Mouse (Mus musculus) embryonic facial prominence, embryonic 10.5 days (tissue): ENCODE measurements around the gene Clasp1. TPM values are rescaled to one million over a fixed set of nuclear protein-coding genes. Genes with fewer than 3 reads are reported as not detected.
A peak's percentile ranks its signal among the peaks of the same experiment; 100 is the strongest.

Experiments used
- DNase-seq: peaks from one replicate; pipeline ENCODE4 v3.0.0-alpha.2; 2017; ENCODE audit warnings: low spot score
- H3K27ac ChIP-seq: fragments of 300-500 bp; sonication (generic); replicated peaks from 2 replicates; pipeline ENCODE4 v1.5.1; 2016; ENCODE audit warnings: mild to moderate bottlenecking
- H3K27me3 ChIP-seq: fragments of 300-500 bp; sonication (generic); replicated peaks from 2 replicates; pipeline ENCODE4 v1.6.1; 2016; ENCODE audit warnings: low read depth, mild to moderate bottlenecking; ENCODE audit not compliant: poor library complexity, severe bottlenecking
- H3K36me3 ChIP-seq: fragments of 300-500 bp; sonication (generic); replicated peaks from 2 replicates; pipeline ENCODE4 v1.6.1; 2016; ENCODE audit warnings: mild to moderate bottlenecking, moderate library complexity
- H3K4me1 ChIP-seq: fragments of 300-500 bp; sonication (generic); 2 replicates; pipeline ENCODE4 v1.6.1; 2016
- H3K4me3 ChIP-seq: fragments of 300-500 bp; sonication (generic); 2 replicates; pipeline ENCODE4 v1.5.1; 2016; ENCODE audit warnings: mild to moderate bottlenecking, moderate library complexity
- H3K9me3 ChIP-seq: fragments of 300-500 bp; sonication (generic); 2 replicates; pipeline ENCODE4 v1.6.1; 2016; ENCODE audit warnings: mild to moderate bottlenecking
- WGBS: fragments of 180-500 bp; shearing (Covaris S2); methylation state at CpG from one replicate; pipeline ENCODE4 v1.1.7; 2016; 5-methylcytosine and 5-hydroxymethylcytosine counted together
- polyA plus RNA-seq: library from polyadenylated mRNA; unstranded; fragments of >200 nt; fragmentation: Nextera tagmentation; extraction: Ambion mirVana; gene quantifications from 2 replicates; pipeline ENCODE4 v1.2.1, GENCODE M21; 2016

The Clasp1 gene
- polyA plus RNA-seq, 1 experiment from 2014 or later = 94.7 TPM

- WGBS = 93% methylated on average over 5 of the region's 5 CpGs
- no peak overlapping the region for H3K27ac ChIP-seq
- no peak overlapping the region for H3K4me3 ChIP-seq
- DNase-seq = no peak
- H3K36me3 ChIP-seq = peaks cover 54% of the 10 kb centered on the region
- no peaks in the 10 kb centered on the region for H3K27me3 ChIP-seq
- no peaks in the 10 kb centered on the region; the same call in 1 of the 2 replicates for H3K9me3 ChIP-seq
- peaks cover 30% of the 10 kb centered on the region for H3K4me1 ChIP-seq
Measured at GRCm38 (mm10) chr1:118460716-118461115, 71.9 kb downstream of the Clasp1 start.

DNA sequence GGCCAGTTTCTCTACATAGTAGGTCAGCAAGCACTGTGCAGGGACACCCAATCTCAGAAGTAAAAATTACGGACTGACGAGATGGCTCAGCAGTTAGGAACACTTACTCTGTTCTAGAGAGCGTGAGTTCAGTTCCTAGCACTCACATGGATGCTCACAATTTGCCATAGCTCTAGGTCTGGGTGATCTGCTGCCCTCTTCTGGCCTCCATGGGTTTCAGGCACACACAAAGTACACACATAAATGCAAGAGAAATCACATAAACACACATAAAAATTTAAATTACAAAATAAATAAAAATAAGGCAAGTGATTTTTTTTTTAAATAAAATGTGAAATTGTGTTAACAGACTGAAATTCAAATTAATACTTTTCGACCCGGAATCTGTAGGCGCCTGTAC, 77.2 kb downstream of the Clasp1 start:
- Histone ChIP-seq H3K4me3 (no peak overlapping the region), H3K4me1 (no peaks in the 10 kb centered on the region), H3K36me3 (peaks cover 99% of the 10 kb centered on the region), H3K27ac (no peak overlapping the region), H3K27me3 (no peaks in the 10 kb centered on the region), H3K9me3 (no peaks in the 10 kb centered on the region; the same call in 1 of the 2 replicates)
- WGBS = 95% methylated on average over 6 of the region's 6 CpGs
- no peak for DNase-seq

- Histone ChIP-seq H3K27me3 (no peaks in the 10 kb centered on the region), H3K9me3 (no peaks in the 10 kb centered on the region), H3K27ac (no peak overlapping the region), H3K36me3 (peaks cover 86% of the 10 kb centered on the region), H3K4me1 (no peaks in the 10 kb centered on the region), H3K4me3 (no peak overlapping the region)
- no peak for DNase-seq
- WGBS = 85% methylated on average over 8 of the region's 8 CpGs
Measured at GRCm38 (mm10) chr1:118472386-118472785, 83.5 kb downstream of the Clasp1 start.

GRCm38 (mm10) chr1:118476919-118477318, 88.1 kb downstream of the Clasp1 start:
- no peak overlapping the region for H3K27ac ChIP-seq
- H3K9me3 ChIP-seq = no peaks in the 10 kb centered on the region
- WGBS = 64% methylated on average over 4 of the region's 4 CpGs
- peaks cover 57% of the 10 kb centered on the region for H3K36me3 ChIP-seq
- H3K4me3 ChIP-seq = no peak overlapping the region
- H3K27me3 ChIP-seq = no peaks in the 10 kb centered on the region
- peak; percentile 28 for DNase-seq
- 0 out of 2 replicates have a peak, but pooled peaks cover 6% of the 10 kb centered on the region for H3K4me1 ChIP-seq

DNA sequence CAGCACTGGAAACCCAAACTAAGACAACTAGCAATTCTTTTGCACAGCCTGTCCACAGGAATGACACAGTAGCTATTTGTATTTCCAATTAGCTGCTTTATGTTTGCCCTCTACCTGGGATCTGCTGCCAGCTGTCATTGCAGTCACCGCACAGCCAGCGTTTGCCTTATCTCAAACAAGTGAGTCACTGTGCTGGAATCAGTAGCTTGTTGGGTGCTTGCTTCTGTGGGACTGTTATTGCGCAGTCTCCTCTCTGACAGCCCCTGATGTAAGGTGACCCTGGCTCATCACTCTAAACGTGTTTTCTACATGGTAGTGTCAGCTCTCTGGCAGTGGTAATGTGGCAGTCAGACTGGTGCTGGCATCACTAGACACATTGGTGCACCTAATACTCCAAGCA, 90.4 kb downstream of the Clasp1 start:
- Histone ChIP-seq H3K36me3 (peaks cover 47% of the 10 kb centered on the region), H3K9me3 (no peaks in the 10 kb centered on the region), H3K27me3 (no peaks in the 10 kb centered on the region), H3K27ac (no peak overlapping the region), H3K4me3 (no peak overlapping the region), H3K4me1 (peaks cover 13% of the 10 kb centered on the region; the same call in 1 of the 2 replicates)
- no peak for DNase-seq
- 89% methylated on average over 4 of the region's 4 CpGs for WGBS

GRCm38 (mm10) chr1:118480484-118481364, 91.9 kb downstream of the Clasp1 start:
- WGBS = 80% methylated on average over 8 of the region's 8 CpGs
- Histone ChIP-seq H3K4me1 (peaks cover 13% of the 10 kb centered on the region; the same call in 1 of the 2 replicates), H3K9me3 (no peaks in the 10 kb centered on the region), H3K27me3 (no peaks in the 10 kb centered on the region), H3K36me3 (peaks cover 36% of the 10 kb centered on the region), H3K4me3 (no peak overlapping the region), H3K27ac (no peak overlapping the region)
- DNase-seq = no peak

DNA sequence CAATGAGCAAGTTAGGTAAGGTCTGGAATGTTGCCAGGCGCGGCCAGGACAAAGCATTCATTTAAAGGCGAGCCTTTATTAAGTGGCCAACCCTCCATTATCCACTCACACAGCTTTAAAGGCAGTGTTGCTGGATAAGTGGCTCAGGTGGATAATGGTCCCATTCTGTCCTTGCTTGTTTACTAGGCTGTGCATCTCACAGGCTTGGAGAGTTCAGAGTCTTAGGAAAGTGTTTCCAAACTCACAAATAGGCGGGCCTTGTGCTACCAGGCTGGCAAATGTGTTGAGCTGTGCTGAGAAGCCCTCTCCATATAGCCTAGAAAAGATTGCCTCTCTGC, 92.5 kb downstream of the Clasp1 start:
- peaks cover 13% of the 10 kb centered on the region; the same call in 1 of the 2 replicates for H3K4me1 ChIP-seq
- no peak overlapping the region for H3K27ac ChIP-seq
- no peaks in the 10 kb centered on the region for H3K27me3 ChIP-seq
- H3K4me3 ChIP-seq = no peak overlapping the region
- peaks cover 33% of the 10 kb centered on the region for H3K36me3 ChIP-seq
- no peaks in the 10 kb centered on the region for H3K9me3 ChIP-seq
- no peak for DNase-seq
- 57% methylated on average over 4 of the region's 4 CpGs for WGBS

DNA sequence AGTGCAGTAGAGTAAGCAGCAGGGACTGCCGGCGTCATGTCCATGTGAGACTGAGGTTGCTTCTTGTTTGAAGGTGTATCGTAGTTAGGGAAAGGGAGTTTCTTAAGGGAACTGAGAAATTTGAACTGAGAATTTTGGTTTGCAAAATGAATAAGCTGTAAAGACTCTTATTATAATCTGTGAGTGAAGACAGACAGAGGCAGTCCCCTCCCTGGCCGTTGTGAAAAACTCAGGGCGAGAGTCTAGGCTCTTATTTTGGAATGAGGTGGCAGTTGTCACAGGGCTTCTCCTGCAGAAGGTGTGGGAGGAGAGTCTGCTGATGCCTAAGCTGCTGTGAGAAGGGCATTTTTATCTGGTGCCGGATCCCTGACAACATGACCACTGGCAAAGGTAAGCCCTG, 92.8 kb downstream of the Clasp1 start:
- Histone ChIP-seq H3K27ac (no peak overlapping the region), H3K4me3 (no peak overlapping the region), H3K27me3 (no peaks in the 10 kb centered on the region), H3K9me3 (no peaks in the 10 kb centered on the region), H3K4me1 (peaks cover 13% of the 10 kb centered on the region; the same call in 1 of the 2 replicates), H3K36me3 (peaks cover 29% of the 10 kb centered on the region)
- DNase-seq = no peak
- WGBS = 78% methylated on average over 6 of the region's 6 CpGs

GRCm38 (mm10) chr1:118482285-118483019, 93.6 kb downstream of the Clasp1 start:
- Histone ChIP-seq H3K27ac (no peak overlapping the region), H3K4me1 (peaks cover 13% of the 10 kb centered on the region; the same call in 1 of the 2 replicates), H3K9me3 (no peaks in the 10 kb centered on the region), H3K27me3 (no peaks in the 10 kb centered on the region), H3K4me3 (no peak overlapping the region), H3K36me3 (peaks cover 27% of the 10 kb centered on the region)
- no peak for DNase-seq
- 73% methylated on average over 8 of the region's 8 CpGs for WGBS

GRCm38 (mm10) chr1:118483504-118484096, 94.7 kb downstream of the Clasp1 start:
- Histone ChIP-seq H3K27me3 (no peaks in the 10 kb centered on the region), H3K9me3 (no peaks in the 10 kb centered on the region), H3K4me1 (peaks cover 13% of the 10 kb centered on the region; the same call in 1 of the 2 replicates), H3K4me3 (no peak overlapping the region), H3K36me3 (peaks cover 24% of the 10 kb centered on the region), H3K27ac (no peak overlapping the region)
- DNase-seq = no peak
- WGBS = 82% methylated on average over 6 of the region's 6 CpGs

DNA sequence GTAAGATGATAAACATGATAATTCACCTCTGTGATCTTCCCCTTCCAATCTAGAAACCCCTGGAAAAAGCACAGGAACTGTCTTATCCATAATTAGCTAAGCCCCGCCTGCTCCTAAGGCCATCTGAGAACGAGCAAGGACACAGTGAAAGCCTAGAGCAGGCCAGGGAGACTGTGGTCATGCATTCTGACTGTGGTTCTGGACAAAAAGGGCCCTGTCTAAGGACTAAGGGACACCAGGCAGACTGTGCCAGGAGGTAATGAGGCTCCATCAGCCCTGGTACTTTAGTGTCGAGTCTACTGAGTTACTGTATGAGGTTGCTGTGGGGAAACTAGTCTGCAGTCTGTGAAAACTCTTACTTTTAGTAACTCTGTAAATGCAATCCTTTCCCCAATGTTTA, 96.7 kb downstream of the Clasp1 start:
- no peak overlapping the region for H3K4me3 ChIP-seq
- no peaks in the 10 kb centered on the region for H3K9me3 ChIP-seq
- peaks cover 19% of the 10 kb centered on the region for H3K36me3 ChIP-seq
- no peak overlapping the region for H3K27ac ChIP-seq
- DNase-seq = no peak
- 57% methylated on average over 3 of the region's 3 CpGs for WGBS
- peaks cover 13% of the 10 kb centered on the region; the same call in 1 of the 2 replicates for H3K4me1 ChIP-seq
- no peaks in the 10 kb centered on the region for H3K27me3 ChIP-seq

DNA sequence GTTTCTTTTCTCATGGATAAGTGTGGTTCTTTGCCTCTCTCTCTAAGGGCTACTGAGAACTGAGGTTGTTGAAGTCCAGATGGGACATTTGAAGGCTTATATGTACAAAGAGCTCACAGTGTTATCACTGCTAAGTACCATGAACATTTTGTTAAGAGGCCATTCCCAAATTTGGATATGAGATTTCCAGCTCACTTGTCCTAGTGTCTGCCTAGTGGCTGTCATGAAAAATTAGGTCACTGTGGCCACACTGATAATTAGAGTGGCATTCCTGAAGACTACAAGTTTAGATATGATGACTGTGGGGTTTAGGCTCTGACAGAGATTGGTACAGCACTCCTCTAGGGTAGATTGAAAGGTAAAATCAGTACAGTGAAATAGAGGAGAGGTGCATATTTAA, 97.2 kb downstream of the Clasp1 start:
- no peak overlapping the region for H3K4me3 ChIP-seq
- H3K27ac ChIP-seq = no peak overlapping the region
- DNase-seq = no peak
- H3K9me3 ChIP-seq = no peaks in the 10 kb centered on the region
- H3K36me3 ChIP-seq = peaks cover 19% of the 10 kb centered on the region
- H3K4me1 ChIP-seq = peaks cover 13% of the 10 kb centered on the region; the same call in 1 of the 2 replicates
- no peaks in the 10 kb centered on the region for H3K27me3 ChIP-seq
